Mouse (Mus musculus) hindbrain, postnatal 0 days (tissue): Measurements from ENCODE around the gene Nr5a2. TPM values are rescaled to one million over a fixed set of nuclear protein-coding genes. Genes with fewer than 3 reads are reported as not detected.

Source experiments
- ATAC-seq: fragments of 200-750 bp; cut with Nextera tagmentation; 2 replicates; pipeline ENCODE4 v1.8.0; 2017; ENCODE audit warnings: mild to moderate bottlenecking, moderate TSS enrichment, moderate library complexity
- DNase-seq: peaks from one replicate; pipeline ENCODE4 v3.0.0-alpha.2; 2015; ENCODE audit warnings: low spot score
- H3K27ac ChIP-seq: fragments of 300-500 bp; sonication (generic); 2 replicates; pipeline ENCODE4 v1.5.1; 2014; ENCODE audit warnings: mild to moderate bottlenecking
- H3K27me3 ChIP-seq: fragments of 300-500 bp; sonication (generic); 2 replicates; pipeline ENCODE4 v1.6.1; 2014; ENCODE audit warnings: low read length, mixed read lengths; ENCODE audit not compliant: insufficient read depth
- H3K36me3 ChIP-seq: fragments of 300-500 bp; sonication (generic); 2 replicates; pipeline ENCODE4 v1.6.1; 2014; ENCODE audit warnings: low read length, mixed read lengths; ENCODE audit not compliant: insufficient read depth
- H3K4me1 ChIP-seq: fragments of 300-500 bp; sonication (generic); 2 replicates; pipeline ENCODE4 v1.6.1; 2014; ENCODE audit warnings: antibody characterized with exemption, low read length, mixed read lengths; ENCODE audit not compliant: insufficient read depth
- H3K4me2 ChIP-seq: fragments of 300-500 bp; sonication (generic); 2 replicates; pipeline ENCODE4 v1.6.1; 2014; ENCODE audit warnings: low read depth, mild to moderate bottlenecking, low read length, moderate library complexity, mixed read lengths
- H3K4me3 ChIP-seq: fragments of 300-500 bp; sonication (generic); 2 replicates; pipeline ENCODE4 v1.5.1; 2014; ENCODE audit warnings: low read length
- H3K9ac ChIP-seq: fragments of 300-500 bp; sonication (generic); replicated peaks from 2 replicates; pipeline ENCODE4 v1.6.1; 2014; ENCODE audit warnings: mild to moderate bottlenecking, low read length, moderate library complexity, mixed read lengths
- H3K9me3 ChIP-seq: fragments of 300-500 bp; sonication (generic); 2 replicates; pipeline ENCODE4 v1.6.1; 2016; ENCODE audit warnings: low read length, mixed read lengths
- CTCF ChIP-seq: IDR thresholded peaks from 2 replicates; pipeline ENCODE4 v1.5.1; 2016; ENCODE audit warnings: antibody characterized with exemption, control low read depth, low read depth
- WGBS: fragments of 180-500 bp; shearing (Covaris S2); extraction: QIAGEN DNeasy Blood & Tissue Kit; methylation state at CpG from one replicate; pipeline ENCODE4 v1.1.7; 2014; 5-methylcytosine and 5-hydroxymethylcytosine counted together
- polyA plus RNA-seq: library from polyadenylated mRNA; unstranded; fragments of >200 nt; fragmentation: Nextera tagmentation; extraction: Ambion mirVana; gene quantifications from 2 replicates; pipeline ENCODE4 v1.2.1, GENCODE M21; 2015
- total RNA-seq: library from RNA; depleted of rRNA; stranded (reverse); fragments of >200 nt; gene quantifications from 2 replicates; pipeline ENCODE4 v1.2.3, GENCODE M21; 2014; rRNA removed

Gene Nr5a2
- total RNA-seq (0.68 and 0.84 TPM in 2 replicates), polyA plus RNA-seq (0.31 and 0.32 TPM in 2 replicates)

DNA sequence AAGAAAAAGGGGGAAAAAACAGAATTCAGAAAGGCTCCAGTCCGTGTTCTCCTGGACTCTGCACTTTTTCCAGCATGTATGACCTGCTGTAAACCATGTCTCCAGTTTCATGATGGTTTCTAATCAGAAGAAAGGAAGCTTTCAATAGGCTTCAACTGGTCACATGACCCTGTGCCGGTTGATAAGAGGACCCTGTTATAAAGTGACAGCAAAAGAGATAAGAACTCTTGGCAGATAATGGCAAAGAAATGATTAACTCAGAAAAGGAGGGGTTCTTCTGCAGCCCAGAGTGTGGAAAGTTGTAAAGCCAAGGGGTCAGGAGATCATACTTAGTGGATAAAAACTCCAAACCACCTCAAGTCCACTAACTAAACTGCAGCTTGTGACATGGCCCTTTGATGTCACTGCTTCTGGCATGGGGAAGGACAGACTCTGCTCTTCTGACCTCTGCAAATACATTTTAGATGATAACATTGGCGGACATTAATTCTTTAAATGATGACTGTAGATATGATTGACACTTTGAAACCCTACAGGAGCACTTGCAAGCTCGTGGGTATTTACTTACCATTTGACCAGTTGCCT, at the start of gene Nr5a2:
TSS of gene Nr5a2 (minus strand) at position 21 of the 585 bp plus-strand sequence.
- H3K27ac ChIP-seq, result no peak within 1 kb of the TSS
- no peaks in the 10 kb centered on the region for H3K36me3 ChIP-seq
- ATAC-seq (no peak), DNase-seq (no peak)
- no peaks in the 10 kb centered on the region for H3K4me1 ChIP-seq
- no peaks in the 10 kb centered on the region for H3K9me3 ChIP-seq
- peaks cover 11% of the 10 kb centered on the region for H3K27me3 ChIP-seq
- no peak within 1 kb of the TSS for H3K4me2 ChIP-seq
- H3K9ac ChIP-seq, result no peak within 1 kb of the TSS
- TF ChIP-seq CTCF, result no peak
- H3K4me3 ChIP-seq, result no peak within 1 kb of the TSS
- 67% methylated on average over 4 of the region's 4 CpGs for WGBS

DNA sequence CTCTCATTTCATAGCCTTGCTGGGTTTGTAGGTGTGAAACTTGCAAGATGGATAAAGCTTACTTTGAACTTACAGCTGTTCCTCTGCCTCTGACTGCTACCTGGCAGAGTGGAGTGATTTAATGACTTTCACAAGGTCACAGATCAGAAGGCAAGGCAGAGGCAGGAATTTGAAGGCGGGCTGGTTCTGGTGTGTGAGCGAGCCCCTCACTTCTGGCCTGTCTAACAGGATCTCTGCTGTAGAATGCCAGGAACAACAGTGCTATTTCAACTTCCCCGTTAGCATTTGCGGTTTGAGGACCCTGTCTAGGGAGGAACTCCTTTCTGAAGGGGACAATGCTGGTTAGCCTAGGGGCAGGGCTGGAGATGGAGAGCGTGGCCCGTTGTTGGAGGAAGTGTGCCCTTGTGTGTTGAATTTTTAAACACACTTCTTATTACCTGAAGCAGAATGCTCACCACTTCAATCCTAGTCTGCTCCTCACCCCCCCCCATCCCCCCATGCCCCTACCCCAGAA, 48.5 kb upstream of the Nr5a2 start:
- Histone ChIP-seq H3K27me3 (no peaks in the 10 kb centered on the region), H3K9me3 (no peaks in the 10 kb centered on the region), H3K4me2 (no peak overlapping the region), H3K4me3 (no peak overlapping the region), H3K9ac (no peak overlapping the region), H3K27ac (no peak overlapping the region), H3K36me3 (no peaks in the 10 kb centered on the region), H3K4me1 (no peaks in the 10 kb centered on the region)
- no peak for DNase-seq
- TF ChIP-seq CTCF, result no peak
- 84% methylated on average over 6 of the region's 6 CpGs for WGBS
- no peak for ATAC-seq

DNA sequence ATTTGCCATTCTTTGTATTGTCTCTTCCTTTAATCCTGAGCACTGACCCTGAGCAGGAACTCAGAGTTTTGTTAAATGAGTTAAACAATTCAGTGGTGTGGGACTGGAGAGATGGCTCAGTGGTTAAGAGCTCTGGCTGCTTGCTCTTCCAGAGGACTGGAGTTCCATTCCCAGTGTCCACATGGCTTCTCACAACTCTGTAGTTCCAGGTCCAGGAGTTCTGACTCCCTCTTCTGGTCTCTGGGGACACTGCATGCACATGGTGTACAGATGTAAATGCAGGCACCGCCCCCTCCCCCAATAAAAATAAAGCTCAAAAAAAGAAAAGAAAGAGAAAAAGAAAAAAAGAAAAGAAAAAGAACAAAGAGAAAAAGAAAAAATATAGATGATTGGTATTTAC, 43.6 kb upstream of the Nr5a2 start:
- no peak overlapping the region for H3K4me2 ChIP-seq
- no peaks in the 10 kb centered on the region for H3K27me3 ChIP-seq
- no peaks in the 10 kb centered on the region for H3K4me1 ChIP-seq
- H3K27ac ChIP-seq, result no peak overlapping the region
- ATAC-seq (no peak), DNase-seq (no peak)
- no peaks in the 10 kb centered on the region for H3K36me3 ChIP-seq
- no peak overlapping the region for H3K9ac ChIP-seq
- peaks cover 3% of the 10 kb centered on the region; the same call in 1 of the 2 replicates for H3K9me3 ChIP-seq
- TF ChIP-seq CTCF, result no peak
- H3K4me3 ChIP-seq, result no peak overlapping the region
- 87% methylated on average over 1 of the region's 1 CpGs for WGBS

DNA sequence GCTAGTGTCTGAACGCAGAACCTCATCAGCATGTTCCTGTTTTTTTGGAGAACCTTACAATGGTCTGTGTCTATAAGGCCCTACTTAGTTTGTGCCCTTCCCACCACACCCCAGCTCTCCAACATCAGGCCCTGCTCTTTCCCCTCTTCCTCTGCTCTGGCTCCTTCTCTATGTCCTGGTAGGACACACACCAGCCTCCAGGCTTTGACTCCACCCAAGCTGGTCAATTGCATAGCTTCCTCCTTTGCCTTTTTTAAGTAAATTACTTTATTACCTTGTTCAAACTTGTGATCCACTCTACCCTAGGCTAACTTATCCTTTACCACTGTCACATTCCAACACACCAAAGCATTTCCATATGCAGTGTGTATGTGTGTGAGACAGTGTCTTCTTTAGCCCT, 42.9 kb upstream of the Nr5a2 start:
- Histone ChIP-seq H3K9me3 (peaks cover 3% of the 10 kb centered on the region; the same call in 1 of the 2 replicates), H3K4me3 (no peak overlapping the region), H3K36me3 (no peaks in the 10 kb centered on the region), H3K4me2 (no peak overlapping the region), H3K4me1 (no peaks in the 10 kb centered on the region), H3K27me3 (no peaks in the 10 kb centered on the region), H3K9ac (no peak overlapping the region), H3K27ac (no peak overlapping the region)
- WGBS, result 92% methylated on average over 1 of the region's 1 CpGs
- ATAC-seq, result no peak
- no peak for DNase-seq
- no peak for TF ChIP-seq CTCF

DNA sequence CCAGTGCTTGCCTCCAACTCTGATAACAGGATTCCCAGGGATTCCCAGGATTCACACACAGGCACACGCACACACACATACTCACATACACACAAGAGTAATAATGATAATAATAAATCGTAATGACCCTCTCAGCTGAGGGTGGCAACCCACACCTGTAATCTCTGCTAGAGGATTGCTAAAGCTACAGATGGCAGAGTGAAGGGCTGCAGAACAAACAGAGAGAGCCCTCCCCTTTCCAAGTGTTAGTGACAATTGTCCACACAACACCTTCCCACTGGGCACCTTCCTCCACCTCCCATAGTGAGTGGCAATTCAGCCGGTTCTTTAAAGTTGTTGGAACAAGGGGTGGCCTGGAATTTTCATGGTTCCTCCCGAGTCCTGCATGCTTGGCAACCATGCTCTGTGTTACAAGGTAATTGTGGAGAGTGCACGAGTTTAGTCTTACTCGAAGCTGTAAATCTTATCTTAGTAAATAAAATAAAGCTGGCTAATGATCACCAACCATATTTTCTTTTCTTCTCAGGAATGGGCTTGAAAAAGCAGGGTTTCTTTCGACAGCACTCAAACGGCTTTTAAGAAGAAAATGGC, 31.6 kb upstream of the Nr5a2 start:
- Histone ChIP-seq H3K9me3 (no peaks in the 10 kb centered on the region), H3K36me3 (no peaks in the 10 kb centered on the region), H3K9ac (no peak overlapping the region), H3K27me3 (no peaks in the 10 kb centered on the region), H3K4me3 (no peak overlapping the region), H3K27ac (no peak overlapping the region), H3K4me1 (no peaks in the 10 kb centered on the region), H3K4me2 (no peak overlapping the region)
- no peak for TF ChIP-seq CTCF
- ATAC-seq, result no peak
- DNase-seq, result no peak
- 79% methylated on average over 8 of the region's 8 CpGs for WGBS

DNA sequence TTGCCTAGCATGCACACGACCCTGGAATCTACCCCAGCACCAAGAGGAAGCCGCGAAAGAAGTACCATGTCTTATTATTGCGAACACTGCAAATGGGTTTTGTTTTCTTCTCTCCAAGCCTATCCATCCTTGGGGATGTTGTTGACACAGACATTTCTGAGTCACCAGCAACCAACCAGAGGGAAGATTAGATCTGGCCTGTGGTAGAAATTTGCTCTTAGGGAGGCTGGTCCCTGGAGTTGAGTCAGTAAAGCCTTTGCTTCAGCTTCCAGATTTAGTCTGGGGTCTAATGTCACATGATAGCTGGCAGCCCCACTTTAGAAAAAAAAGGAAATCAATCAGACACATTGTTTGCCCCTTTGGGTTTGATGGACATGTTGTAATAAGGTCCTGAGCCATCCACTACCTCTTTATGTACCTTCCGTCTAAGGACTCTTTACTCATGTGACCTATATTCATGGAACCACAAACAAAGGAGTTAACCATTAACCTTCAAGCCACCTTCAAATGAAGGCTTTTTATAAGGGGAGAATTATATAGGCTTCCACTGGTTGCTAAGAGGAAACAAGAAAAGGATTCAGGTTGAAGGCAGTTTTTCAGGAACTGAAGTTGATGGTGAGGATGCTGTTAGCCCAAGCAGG, 20.1 kb upstream of the Nr5a2 start:
- no peak overlapping the region for H3K4me3 ChIP-seq
- no peak for TF ChIP-seq CTCF
- H3K9ac ChIP-seq, result no peak overlapping the region
- H3K4me1 ChIP-seq, result no peaks in the 10 kb centered on the region
- H3K4me2 ChIP-seq, result no peak overlapping the region
- H3K36me3 ChIP-seq, result no peaks in the 10 kb centered on the region
- 90% methylated on average over 5 of the region's 5 CpGs for WGBS
- no peaks in the 10 kb centered on the region for H3K9me3 ChIP-seq
- ATAC-seq (no peak), DNase-seq (no peak)
- no peak overlapping the region for H3K27ac ChIP-seq
- H3K27me3 ChIP-seq, result no peaks in the 10 kb centered on the region
